Comparison of ENCODE assay signal across 29 mouse cellular contexts in genomic region chr16:14009966-14010365, GRCm38 (mm10). TPM values are rescaled to one million over a fixed set of nuclear protein-coding genes. Genes with fewer than 3 reads are reported as not detected.
"Had no signal": no experiment of that assay in that cellular context is flagged by ENCODE, and none has a peak within 500 bp of the region (broad histone marks: within the 10 kb centered on the region; RNA-seq: fewer than 3 reads in every experiment).

No protein-coding gene starts in this region.

- H3K9me3 ChIP-seq: heart, embryonic 10.5 days; heart, embryonic 12.5 days; hindbrain, embryonic 10.5 days; hindbrain, embryonic 12.5 days; intestine, embryonic 15.5 days; limb, embryonic 10.5 days; limb, embryonic 12.5 days; liver, embryonic 12.5 days had no signal

- H3K27ac ChIP-seq: gastrocnemius, adult 2 months; heart, adult 2 months; heart, embryonic 10.5 days; hindbrain, embryonic 10.5 days; hindbrain, embryonic 12.5 days; hindbrain, embryonic 14.5 days; intestine, embryonic 15.5 days; kidney, postnatal 0 days; layer of hippocampus, adult 2 months; left cerebral cortex, adult 2 months; limb, embryonic 10.5 days; limb, embryonic 12.5 days; liver, embryonic 12.5 days; liver, embryonic 14.5 days had no signal

- H3K4me2 ChIP-seq: heart, embryonic 12.5 days; hindbrain, embryonic 12.5 days; hindbrain, embryonic 14.5 days; intestine, embryonic 15.5 days; limb, embryonic 12.5 days; liver, embryonic 12.5 days had no signal

- DNase-seq: gastrocnemius, adult 2 months; gastrocnemius, postnatal 10 days; gastrocnemius, postnatal 25 days; heart, adult 2 months; heart, postnatal 10 days; heart, postnatal 4 days; liver; lung, adult 2 months had no signal

- H3K36me3 ChIP-seq: heart, embryonic 10.5 days; heart, embryonic 12.5 days; hindbrain, embryonic 10.5 days; hindbrain, embryonic 12.5 days; intestine, embryonic 15.5 days; limb, embryonic 10.5 days; limb, embryonic 12.5 days; liver, embryonic 12.5 days had no signal

- ATAC-seq: forebrain, embryonic 16.5 days; hindbrain, embryonic 16.5 days; inflammation-experienced regulatory T-cells, adult 6 months; intestine, embryonic 15.5 days; intestine, postnatal 0 days; liver, embryonic 12.5 days had no signal

- H3K9ac ChIP-seq: heart, embryonic 12.5 days; hindbrain, embryonic 12.5 days; hindbrain, embryonic 14.5 days; intestine, embryonic 15.5 days; limb, embryonic 12.5 days; liver, embryonic 12.5 days; liver, embryonic 14.5 days had no signal

- H3K27me3 ChIP-seq: heart, embryonic 12.5 days; hindbrain, embryonic 12.5 days; intestine, embryonic 15.5 days; limb, embryonic 12.5 days; liver, embryonic 12.5 days had no signal

- H3K4me3 ChIP-seq: gastrocnemius, adult 2 months; heart, adult 2 months; heart, embryonic 10.5 days; heart, embryonic 12.5 days; hindbrain, embryonic 10.5 days; hindbrain, embryonic 12.5 days; intestine, embryonic 15.5 days; layer of hippocampus, adult 2 months; left cerebral cortex, adult 2 months; limb, embryonic 10.5 days; limb, embryonic 12.5 days; liver, embryonic 12.5 days had no signal

- H3K4me1 ChIP-seq: heart, embryonic 10.5 days; heart, embryonic 12.5 days; hindbrain, embryonic 10.5 days; hindbrain, embryonic 12.5 days; intestine, embryonic 15.5 days; limb, embryonic 10.5 days; limb, embryonic 12.5 days; liver, embryonic 12.5 days had no signal

RNA-seq across cellular contexts. Expression of gene Ifitm7, which starts 23.3 kb away (rescaled TPM):
- total RNA-seq: gastrocnemius, adult 2 months; gastrocnemius, postnatal 10 days; gastrocnemius, postnatal 25 days; gastrocnemius, postnatal 4 days; heart, adult 2 months; heart, postnatal 10 days; heart, postnatal 25 days; heart, postnatal 4 days had no signal
- polyA plus RNA-seq: heart, adult 2 months; heart, embryonic 14.5 days; intestine, embryonic 15.5 days; intestine, postnatal 0 days; liver, embryonic 12.5 days; lung, adult 2 months had no signal

RNA-seq across cellular contexts. Expression of gene 2900011O08Rik, which starts 23.6 kb away (rescaled TPM):
- total RNA-seq: gastrocnemius, adult 2 months; gastrocnemius, postnatal 25 days; granulocyte monocyte progenitor cell, adult 5-6 weeks; heart, adult 2 months; heart, postnatal 10 days; heart, postnatal 25 days had no signal
